Mouse (Mus musculus): ENCODE measurements around the gene Icam4. TPM values are rescaled to one million over a fixed set of nuclear protein-coding genes. Genes with fewer than 3 reads are reported as not detected.
"Not testable (repeated sequence)": the region's sequence is repeated elsewhere in the genome, so short reads cannot be mapped to it uniquely, and the experiment has no call there.

Gene Icam4
- total RNA-seq, 2 experiments from 2014 or later: 3.7 to 7.8 TPM

DNA sequence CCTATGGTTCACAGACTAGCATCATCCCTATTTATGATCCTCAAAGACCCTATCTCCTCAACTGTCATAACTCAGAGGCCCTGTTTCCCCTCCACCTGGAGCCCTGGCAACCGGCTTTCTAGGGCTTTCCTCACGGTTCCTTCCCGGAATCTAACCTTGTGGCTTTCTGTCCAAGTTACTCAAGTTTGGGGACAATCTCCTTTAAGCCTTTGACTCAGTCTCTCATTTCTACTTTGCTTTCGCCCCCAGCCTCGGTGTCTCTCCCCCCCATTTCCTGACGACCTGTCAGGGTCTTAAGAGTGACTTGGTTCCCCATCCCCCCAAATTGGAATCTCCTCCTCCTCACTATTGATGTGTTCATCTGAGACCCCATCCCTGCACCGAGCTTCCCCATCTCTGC is 3.3 kb downstream of the Icam4 start:
- no peak for ATAC-seq (replicated peaks; ENCODE audit: poor library complexity)

DNA sequence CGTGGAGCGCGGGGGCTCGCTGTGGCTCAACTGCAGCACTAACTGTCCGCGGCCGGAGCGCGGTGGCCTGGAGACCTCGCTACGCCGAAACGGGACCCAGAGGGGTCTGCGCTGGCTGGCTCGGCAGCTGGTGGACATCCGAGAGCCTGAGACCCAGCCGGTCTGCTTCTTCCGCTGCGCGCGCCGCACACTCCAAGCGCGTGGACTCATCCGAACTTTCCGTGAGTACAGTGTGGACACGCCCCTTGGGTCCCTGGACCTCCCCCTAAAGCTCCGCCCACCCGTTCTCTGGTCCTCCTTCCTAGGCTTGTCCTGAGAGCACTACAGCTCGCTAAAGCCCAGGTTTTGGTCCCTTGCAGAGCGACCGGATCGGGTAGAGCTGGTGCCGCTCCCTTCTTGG is 4.0 kb downstream of the Icam4 start:
- peak; percentile 38 for ATAC-seq (replicated peaks; ENCODE audit: poor library complexity)

GRCm38 (mm10) chr9:21034481-21035085 is 5.4 kb downstream of the Icam4 start:
- no peak for ATAC-seq (replicated peaks; ENCODE audit: poor library complexity)

GRCm38 (mm10) chr9:21035586-21035985 is 6.4 kb downstream of the Icam4 start:
- no peak for ATAC-seq (replicated peaks; ENCODE audit: poor library complexity)

DNA sequence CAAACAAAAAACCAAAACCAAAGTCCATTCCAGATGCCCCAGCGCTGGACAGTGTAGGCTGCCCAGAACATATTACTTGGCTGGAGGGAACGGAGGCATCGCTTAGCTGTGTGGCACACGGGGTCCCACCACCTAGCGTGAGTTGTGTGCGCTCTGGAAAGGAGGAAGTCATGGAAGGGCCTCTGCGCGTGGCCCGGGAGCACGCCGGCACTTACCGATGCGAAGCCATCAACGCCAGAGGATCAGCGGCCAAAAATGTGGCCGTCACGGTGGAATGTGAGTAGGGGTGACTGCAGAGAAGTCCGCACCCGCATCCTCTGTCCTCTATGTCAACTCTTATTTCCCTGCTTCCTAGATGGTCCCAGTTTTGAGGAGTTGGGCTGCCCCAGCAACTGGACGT is 7.0 kb downstream of the Icam4 start:
- ATAC-seq (replicated peaks; ENCODE audit: poor library complexity): no peak

- ATAC-seq (replicated peaks; ENCODE audit: poor library complexity): no peak
Observed at GRCm38 (mm10) chr9:21036666-21037065, 7.5 kb downstream of the Icam4 start.

- ATAC-seq (replicated peaks; ENCODE audit: poor library complexity): no peak
Observed at GRCm38 (mm10) chr9:21037481-21037891, 8.3 kb downstream of the Icam4 start.

- ATAC-seq (replicated peaks; ENCODE audit: poor library complexity): peak; percentile 59
Observed at GRCm38 (mm10) chr9:21039779-21040178, 10.6 kb downstream of the Icam4 start.

- ATAC-seq (replicated peaks; ENCODE audit: poor library complexity): no peak
Observed at GRCm38 (mm10) chr9:21041308-21041707, 12.1 kb downstream of the Icam4 start.

DNA sequence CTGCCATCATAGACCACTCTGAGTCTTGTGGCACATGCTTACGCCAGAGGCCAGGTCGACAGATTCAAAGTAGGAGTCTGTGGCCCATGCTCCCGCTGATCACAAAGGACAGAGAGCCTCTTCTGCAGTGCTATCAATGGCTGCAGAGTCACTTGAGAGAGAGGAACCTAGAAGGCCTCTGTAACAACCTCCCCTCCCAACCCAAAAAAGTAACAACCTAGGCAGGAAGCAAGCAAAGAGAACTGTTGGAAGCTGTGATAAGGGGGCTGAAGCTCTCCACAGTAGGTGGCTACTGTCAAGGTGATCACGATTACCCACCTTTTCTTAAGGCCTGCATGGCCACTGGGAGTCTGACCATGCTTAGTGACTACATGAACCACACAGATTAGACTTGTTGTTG is 14.4 kb downstream of the Icam4 start:
- ATAC-seq (replicated peaks; ENCODE audit: poor library complexity): no peak

- ATAC-seq (replicated peaks; ENCODE audit: poor library complexity): not testable (repeated sequence)
Observed at GRCm38 (mm10) chr9:21044785-21045184, 15.6 kb downstream of the Icam4 start.

DNA sequence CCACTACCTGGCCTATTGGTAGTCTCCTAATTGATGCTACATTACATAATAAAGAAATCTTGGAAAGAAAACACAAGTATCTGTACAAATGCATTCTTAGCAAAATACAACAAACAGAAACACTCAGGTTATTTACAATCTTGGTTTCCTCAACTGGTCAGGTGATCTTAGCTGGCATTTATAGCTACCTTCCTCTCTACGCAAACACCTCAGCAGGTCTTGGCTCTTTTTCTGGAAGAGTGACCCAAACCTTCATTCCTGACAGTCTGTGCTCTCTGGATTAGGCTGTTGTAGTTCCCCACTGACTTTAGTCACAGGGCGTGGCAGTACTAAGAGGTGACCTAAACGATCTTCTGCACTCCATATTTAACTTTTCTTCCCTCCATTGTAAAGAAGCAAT is 16.1 kb downstream of the Icam4 start:
- no peak for ATAC-seq (replicated peaks; ENCODE audit: poor library complexity)

DNA sequence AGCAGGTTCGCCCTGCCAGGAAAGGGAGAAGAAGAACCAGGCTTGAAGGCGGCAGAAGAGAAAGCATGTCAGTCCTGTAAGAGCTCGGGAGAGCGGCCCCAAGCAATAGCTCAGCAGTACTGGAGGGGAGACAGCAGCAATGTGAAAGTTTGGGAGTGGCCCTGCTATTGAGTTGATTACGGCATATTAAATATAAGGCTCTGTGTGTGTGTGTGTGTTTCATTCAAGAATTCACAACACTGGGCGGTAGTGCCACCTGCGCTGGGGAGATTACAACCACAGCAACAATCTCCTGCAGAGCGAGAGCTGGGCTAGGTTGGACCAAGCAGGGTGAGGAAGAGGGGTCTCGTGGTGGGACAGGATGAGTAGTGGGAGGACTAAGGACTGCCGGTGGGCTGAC is 22.4 kb downstream of the Icam4 start:
- peak; percentile 98 for ATAC-seq (replicated peaks; ENCODE audit: poor library complexity)

GRCm38 (mm10) chr9:21062928-21063327 is 33.8 kb downstream of the Icam4 start:
- ATAC-seq (replicated peaks; ENCODE audit: poor library complexity): no peak

- no peak for ATAC-seq (replicated peaks; ENCODE audit: poor library complexity)
Observed at GRCm38 (mm10) chr9:21067006-21067684, 38.0 kb downstream of the Icam4 start, which contains the start of gene Zglp1. TSS of gene Zglp1 (minus strand) at chr9:21067093.

- peak; percentile 6; the same call in 1 of the 2 replicates for ATAC-seq (replicated peaks; ENCODE audit: poor library complexity)
Observed at GRCm38 (mm10) chr9:21072641-21073040, 43.5 kb downstream of the Icam4 start.

DNA sequence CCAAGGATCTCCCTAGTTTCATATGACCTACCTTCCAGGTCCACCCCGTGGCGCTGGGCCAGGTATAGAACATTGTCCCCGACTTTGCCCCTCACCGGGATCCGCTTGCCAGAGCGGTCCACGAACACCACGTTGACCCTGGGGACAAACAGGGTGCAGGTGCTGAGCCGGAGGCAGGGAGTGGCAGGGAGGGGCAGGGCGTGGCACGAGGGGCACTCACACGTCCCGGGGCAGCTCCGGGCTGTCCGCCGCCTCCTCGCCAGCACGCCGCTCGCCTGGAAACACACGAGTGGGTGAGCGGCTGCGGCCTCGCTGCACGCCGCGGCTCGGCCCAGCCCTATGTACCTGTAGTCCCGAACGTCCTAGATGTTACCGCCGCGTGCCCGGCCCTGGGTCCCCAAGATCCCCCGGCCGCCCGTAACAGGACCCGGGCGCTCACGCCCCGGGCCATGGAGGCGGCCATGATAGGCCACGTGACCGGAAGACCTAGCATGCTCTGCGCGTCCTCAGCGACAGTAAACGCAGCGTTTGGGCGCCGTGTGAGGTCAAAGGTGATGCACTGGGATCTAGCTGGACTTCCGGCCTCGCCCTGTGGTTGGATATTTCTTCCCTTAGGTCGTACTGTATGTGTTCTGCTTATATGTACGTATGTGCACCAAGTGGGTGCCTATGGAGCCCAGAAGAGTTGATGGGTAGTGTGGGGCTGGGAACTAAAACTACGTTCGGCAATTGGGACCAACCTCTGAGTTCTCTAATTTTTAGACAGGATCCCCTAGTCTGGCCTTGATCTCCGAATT is 44.1 kb downstream of the Icam4 start, which contains the start of the genes Gm49373 and Fdx1l:
TSS of gene Gm49373 (minus strand) at position 53 of the 797 bp plus-strand sequence.
TSS of gene Fdx1l (minus strand) at position 571 of the 797 bp plus-strand sequence.
- peak; percentile 93 for ATAC-seq (replicated peaks; ENCODE audit: poor library complexity)

- no peak for ATAC-seq (replicated peaks; ENCODE audit: poor library complexity)
Observed at GRCm38 (mm10) chr9:21074173-21074572, 45.0 kb downstream of the Icam4 start.

- ATAC-seq (replicated peaks; ENCODE audit: poor library complexity): no peak
Observed at GRCm38 (mm10) chr9:21075625-21076024, 46.5 kb downstream of the Icam4 start.
